Mouse (Mus musculus): ENCODE data around the gene Olfr1136. TPM values are rescaled to one million over a fixed set of nuclear protein-coding genes. Genes with fewer than 3 reads are reported as not detected.

Olfr1136 gene
- not detected in 2 replicates for polyA plus RNA-seq (2015; fragmentation: Nextera tagmentation; extraction: Ambion mirVana)

DNA sequence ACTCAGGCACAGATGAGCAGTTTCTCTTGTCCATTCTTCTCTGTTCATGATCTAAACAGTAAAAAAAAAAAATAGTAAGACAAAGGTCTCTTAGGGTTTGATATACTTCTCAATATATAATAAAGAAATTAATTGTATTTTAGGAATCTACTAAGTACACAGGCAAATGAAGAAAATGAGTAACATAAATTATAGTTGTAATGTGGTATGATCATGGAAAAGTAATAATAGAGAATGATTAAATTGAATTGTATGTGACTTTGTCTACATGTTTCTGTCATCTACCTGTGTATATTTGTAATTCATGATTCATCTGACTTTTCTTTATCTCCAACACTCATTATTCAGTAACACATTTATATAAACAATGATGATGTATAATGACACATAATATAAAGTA lies at the start of gene Olfr1136:
TSS of gene Olfr1136 (minus strand) at position 101 of the 400 bp plus-strand sequence.
- Histone ChIP-seq H3K4me2 (no peak within 1 kb of the TSS), H3K4me1 (no peaks in the 10 kb centered on the region), H3K9ac (no peak within 1 kb of the TSS), H3K36me3 (ENCODE audit: poor library complexity, severe bottlenecking) (no peaks in the 10 kb centered on the region), H3K4me3 (no peak within 1 kb of the TSS), H3K27me3 (no peaks in the 10 kb centered on the region), H3K9me3 (replicated peaks) (no peaks in the 10 kb centered on the region), H3K27ac (no peak within 1 kb of the TSS)
- ATAC-seq: no peak

- Histone ChIP-seq H3K4me3 (no peak within 1 kb of the TSS), H3K27ac (no peak within 1 kb of the TSS), H3K36me3 (ENCODE audit: poor library complexity, severe bottlenecking) (no peaks in the 10 kb centered on the region), H3K4me1 (no peaks in the 10 kb centered on the region), H3K9ac (no peak within 1 kb of the TSS), H3K27me3 (no peaks in the 10 kb centered on the region), H3K9me3 (replicated peaks) (no peaks in the 10 kb centered on the region), H3K4me2 (no peak within 1 kb of the TSS)
- ATAC-seq: no peak
- 79% methylated on average over 3 of the region's 3 CpGs for WGBS
Observed at GRCm38 (mm10) chr2:87743452-87743851, 49.7 kb upstream of the Olfr1136 start, which contains the start of gene Olfr1140. TSS of gene Olfr1140 (plus strand) at chr2:87743752.

GRCm38 (mm10) chr2:87739878-87740277 lies 46.1 kb upstream of the Olfr1136 start, which contains the start of gene Olfr1138:
TSS of gene Olfr1138 (minus strand) at chr2:87739978.
- H3K9ac ChIP-seq: no peak within 1 kb of the TSS
- ATAC-seq: no peak
- H3K27me3 ChIP-seq: no peaks in the 10 kb centered on the region
- H3K27ac ChIP-seq: no peak within 1 kb of the TSS
- WGBS: 88% methylated on average over 1 of the region's 1 CpGs
- no peak within 1 kb of the TSS for H3K4me2 ChIP-seq
- H3K4me3 ChIP-seq: no peak within 1 kb of the TSS
- no peaks in the 10 kb centered on the region for H3K36me3 ChIP-seq (ENCODE audit: poor library complexity, severe bottlenecking)
- no peaks in the 10 kb centered on the region for H3K9me3 ChIP-seq (replicated peaks)
- H3K4me1 ChIP-seq: no peaks in the 10 kb centered on the region

DNA sequence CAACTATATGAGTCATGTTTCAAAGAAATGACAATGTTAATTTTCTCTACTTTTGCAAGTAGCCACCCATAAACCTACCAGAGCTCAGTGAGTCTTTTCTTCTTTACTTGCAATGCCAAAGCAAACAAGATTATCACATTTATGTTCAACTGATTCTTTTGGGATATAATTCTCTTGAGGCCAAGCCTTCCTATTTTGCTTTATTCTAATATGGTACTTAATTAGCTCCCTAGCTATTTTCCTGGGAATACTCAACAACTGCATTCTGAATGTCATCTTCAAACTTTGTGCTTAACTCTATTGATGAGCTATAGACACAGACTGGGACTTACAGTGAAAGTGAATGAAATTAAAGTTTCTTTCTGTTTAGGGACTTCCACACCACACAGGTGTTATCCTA lies 19.3 kb upstream of the Olfr1136 start, which contains the start of gene Olfr1137:
TSS of gene Olfr1137 (minus strand) at position 101 of the 400 bp plus-strand sequence.
- ATAC-seq: no peak
- Histone ChIP-seq H3K4me3 (no peak within 1 kb of the TSS), H3K36me3 (ENCODE audit: poor library complexity, severe bottlenecking) (no peaks in the 10 kb centered on the region), H3K27ac (no peak within 1 kb of the TSS), H3K9me3 (replicated peaks) (no peaks in the 10 kb centered on the region), H3K27me3 (no peaks in the 10 kb centered on the region), H3K9ac (no peak within 1 kb of the TSS), H3K4me2 (no peak within 1 kb of the TSS), H3K4me1 (no peaks in the 10 kb centered on the region)

GRCm38 (mm10) chr2:87673564-87673963 lies 20.2 kb downstream of the Olfr1136 start, which contains the start of gene Olfr1135:
TSS of gene Olfr1135 (minus strand) at chr2:87673664.
- Histone ChIP-seq H3K4me3 (no peak within 1 kb of the TSS), H3K36me3 (ENCODE audit: poor library complexity, severe bottlenecking) (no peaks in the 10 kb centered on the region), H3K4me1 (no peaks in the 10 kb centered on the region), H3K27me3 (no peaks in the 10 kb centered on the region), H3K9me3 (replicated peaks) (no peaks in the 10 kb centered on the region), H3K9ac (no peak within 1 kb of the TSS), H3K4me2 (no peak within 1 kb of the TSS), H3K27ac (no peak within 1 kb of the TSS)
- WGBS: 23% methylated on average over 1 of the region's 1 CpGs
- no peak for ATAC-seq

GRCm38 (mm10) chr2:87658360-87658759 lies 35.4 kb downstream of the Olfr1136 start, which contains the start of gene Olfr1134:
TSS of gene Olfr1134 (minus strand) at chr2:87658460.
- Histone ChIP-seq H3K9ac (no peak within 1 kb of the TSS), H3K27me3 (no peaks in the 10 kb centered on the region), H3K36me3 (ENCODE audit: poor library complexity, severe bottlenecking) (no peaks in the 10 kb centered on the region), H3K4me1 (no peaks in the 10 kb centered on the region), H3K27ac (no peak within 1 kb of the TSS), H3K9me3 (replicated peaks) (no peaks in the 10 kb centered on the region), H3K4me2 (no peak within 1 kb of the TSS), H3K4me3 (no peak within 1 kb of the TSS)
- WGBS: 85% methylated on average over 2 of the region's 2 CpGs
- no peak for ATAC-seq

DNA sequence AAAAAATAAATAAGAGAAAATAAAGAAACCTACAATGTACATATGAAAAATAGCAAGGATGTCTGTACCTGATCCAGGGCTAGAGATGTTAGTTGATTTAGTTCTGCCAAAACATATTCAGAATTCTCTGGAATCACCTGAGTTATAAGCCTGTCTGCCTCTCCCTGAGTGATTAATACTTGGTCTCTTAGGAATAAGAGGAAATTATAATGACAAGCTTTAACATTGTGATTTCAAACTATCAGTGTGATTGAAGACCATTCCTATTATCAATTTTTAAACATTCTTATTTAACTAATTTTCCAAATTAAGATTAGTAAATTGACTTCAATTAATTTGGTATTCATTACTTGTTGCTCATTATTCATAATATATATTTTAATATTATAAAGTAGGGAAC lies 46.5 kb downstream of the Olfr1136 start, which contains the start of gene Olfr1133:
TSS of gene Olfr1133 (minus strand) at position 101 of the 400 bp plus-strand sequence.
- no peaks in the 10 kb centered on the region for H3K9me3 ChIP-seq (replicated peaks)
- H3K4me3 ChIP-seq: no peak within 1 kb of the TSS
- H3K27ac ChIP-seq: no peak within 1 kb of the TSS
- no peaks in the 10 kb centered on the region for H3K36me3 ChIP-seq (ENCODE audit: poor library complexity, severe bottlenecking)
- ATAC-seq: no peak
- H3K4me2 ChIP-seq: no peak within 1 kb of the TSS
- no peaks in the 10 kb centered on the region for H3K27me3 ChIP-seq
- no peak within 1 kb of the TSS for H3K9ac ChIP-seq
- no peaks in the 10 kb centered on the region for H3K4me1 ChIP-seq

Other genes starting within 250 kb of the Olfr1136 start
- gene Olfr1126, start 240.0 kb downstream of the Olfr1136 start, polyA plus RNA-seq (2015; fragmentation: Nextera tagmentation; extraction: Ambion mirVana): not detected in 2 replicates
- not detected in 2 replicates for gene Pramel7, start 196.9 kb downstream of the Olfr1136 start, polyA plus RNA-seq (2015; fragmentation: Nextera tagmentation; extraction: Ambion mirVana)
- not detected in 2 replicates for gene Pramel6, start 187.4 kb downstream of the Olfr1136 start, polyA plus RNA-seq (2015; fragmentation: Nextera tagmentation; extraction: Ambion mirVana)
- not detected in 2 replicates for gene Olfr153, start 162.2 kb downstream of the Olfr1136 start, polyA plus RNA-seq (2015; fragmentation: Nextera tagmentation; extraction: Ambion mirVana)
- gene Olfr1128, start 148.4 kb downstream of the Olfr1136 start, polyA plus RNA-seq (2015; fragmentation: Nextera tagmentation; extraction: Ambion mirVana): not detected in 2 replicates
- gene Olfr1129, start 120.0 kb downstream of the Olfr1136 start, polyA plus RNA-seq (2015; fragmentation: Nextera tagmentation; extraction: Ambion mirVana): not detected in 2 replicates
- not detected in 2 replicates for gene Olfr1130, start 87.7 kb downstream of the Olfr1136 start, polyA plus RNA-seq (2015; fragmentation: Nextera tagmentation; extraction: Ambion mirVana)
- gene Olfr1131, start 66.8 kb downstream of the Olfr1136 start, polyA plus RNA-seq (2015; fragmentation: Nextera tagmentation; extraction: Ambion mirVana): not detected in 2 replicates
- gene Olfr1132, start 56.4 kb downstream of the Olfr1136 start, polyA plus RNA-seq (2015; fragmentation: Nextera tagmentation; extraction: Ambion mirVana): not detected in 2 replicates
- not detected in 2 replicates for gene Olfr1133, start 46.6 kb downstream of the Olfr1136 start, polyA plus RNA-seq (2015; fragmentation: Nextera tagmentation; extraction: Ambion mirVana)
- gene Olfr1134, start 35.5 kb downstream of the Olfr1136 start, polyA plus RNA-seq (2015; fragmentation: Nextera tagmentation; extraction: Ambion mirVana): not detected in 2 replicates
- gene Olfr1135, start 20.3 kb downstream of the Olfr1136 start, polyA plus RNA-seq (2015; fragmentation: Nextera tagmentation; extraction: Ambion mirVana): not detected in 2 replicates
- not detected in 2 replicates for gene Olfr1137, start 19.2 kb upstream of the Olfr1136 start, polyA plus RNA-seq (2015; fragmentation: Nextera tagmentation; extraction: Ambion mirVana)
- gene Olfr1138, start 46.0 kb upstream of the Olfr1136 start, polyA plus RNA-seq (2015; fragmentation: Nextera tagmentation; extraction: Ambion mirVana): not detected in 2 replicates
- gene Olfr1140, start 49.8 kb upstream of the Olfr1136 start, polyA plus RNA-seq (2015; fragmentation: Nextera tagmentation; extraction: Ambion mirVana): not detected in 2 replicates
- not detected in 2 replicates for gene Olfr1141, start 60.0 kb upstream of the Olfr1136 start, polyA plus RNA-seq (2015; fragmentation: Nextera tagmentation; extraction: Ambion mirVana)
- not detected in 2 replicates for gene Olfr152, start 85.5 kb upstream of the Olfr1136 start, polyA plus RNA-seq (2015; fragmentation: Nextera tagmentation; extraction: Ambion mirVana)
- not detected in 2 replicates for gene Olfr1143, start 106.6 kb upstream of the Olfr1136 start, polyA plus RNA-seq (2015; fragmentation: Nextera tagmentation; extraction: Ambion mirVana)
- gene Olfr1145, start 115.9 kb upstream of the Olfr1136 start, polyA plus RNA-seq (2015; fragmentation: Nextera tagmentation; extraction: Ambion mirVana): not detected in 2 replicates
- gene Olfr1148, start 136.6 kb upstream of the Olfr1136 start, polyA plus RNA-seq (2015; fragmentation: Nextera tagmentation; extraction: Ambion mirVana): not detected in 2 replicates
- gene Olfr1150-ps1, start 150.0 kb upstream of the Olfr1136 start, polyA plus RNA-seq (2015; fragmentation: Nextera tagmentation; extraction: Ambion mirVana): not detected in 2 replicates
- not detected in 2 replicates for gene Olfr1151, start 161.9 kb upstream of the Olfr1136 start, polyA plus RNA-seq (2015; fragmentation: Nextera tagmentation; extraction: Ambion mirVana)
- 0.03 TPM in 1 of 2 replicates, not detected in the other for gene Olfr1152, start 172.5 kb upstream of the Olfr1136 start, polyA plus RNA-seq (2015; fragmentation: Nextera tagmentation; extraction: Ambion mirVana)
- gene Olfr1153, start 201.0 kb upstream of the Olfr1136 start, polyA plus RNA-seq (2015; fragmentation: Nextera tagmentation; extraction: Ambion mirVana): not detected in 2 replicates
- not detected in 2 replicates for gene Olfr1154, start 211.2 kb upstream of the Olfr1136 start, polyA plus RNA-seq (2015; fragmentation: Nextera tagmentation; extraction: Ambion mirVana)

All from forebrain, embryonic 13.5 days (tissue).